Mouse (Mus musculus) Patski (cell line): ENCODE measurements at regions not wholly inside any gene's neighbourhood (a gene's known extent, or its start where the extent isn't known, plus 50 kb on each side); places are given as distances from the start of the nearest gene placed in this dataset.

Source experiments
- ATAC-seq: fragments of 100-300 bp; one replicate; pipeline ENCODE4 v1.8.0; 2021
- CTCF ChIA-PET: fragments of 350-600 bp; sonication (Branson Sonifier 250); formaldehyde crosslinking; loops from one replicate; lab custom pipeline; 2022; ENCODE audit warnings: inconsistent platforms; lab: Charles Lee
- POLR2A ChIA-PET: fragments of 350-600 bp; sonication (Branson Sonifier 250); formaldehyde crosslinking; loops from one replicate; lab custom pipeline; 2022; ENCODE audit warnings: antibody characterized with exemption, inconsistent platforms; lab: Charles Lee
- DNase-seq: peaks from one replicate; pipeline ENCODE4 v3.0.0-alpha.2; 2011; ENCODE audit warnings: low read depth, low spot score
- H3K27me3 ChIP-seq: fragments of 371-371 bp; one replicate; pipeline ENCODE4 v1.5.1; 2021
- CTCF ChIP-seq: fragments of 100-300 bp; IDR thresholded peaks from one replicate; pipeline ENCODE4 v1.5.1; 2021
- in situ Hi-C: fragments of 300-500 bp; cut with MboI; formaldehyde crosslinking; loops from 3 replicates; pipeline ENCODE4 v1.11.1; 2018; ENCODE audit warnings: low pct_unique_long_range_greater_than_20kb, mixed read lengths

- ChIA-PET CTCF (no interaction called here), POLR2A (no interaction called here)
- TF ChIP-seq CTCF: no peak
- ATAC-seq: no peak
- in situ Hi-C loops: no loop called here
- no peaks in the 10 kb centered on the region for H3K27me3 ChIP-seq
- DNase-seq: no peak
These were observed 751.2 kb upstream of the Fbxo33 start for GRCm38 (mm10) chr12:59970775-59971174.

DNA sequence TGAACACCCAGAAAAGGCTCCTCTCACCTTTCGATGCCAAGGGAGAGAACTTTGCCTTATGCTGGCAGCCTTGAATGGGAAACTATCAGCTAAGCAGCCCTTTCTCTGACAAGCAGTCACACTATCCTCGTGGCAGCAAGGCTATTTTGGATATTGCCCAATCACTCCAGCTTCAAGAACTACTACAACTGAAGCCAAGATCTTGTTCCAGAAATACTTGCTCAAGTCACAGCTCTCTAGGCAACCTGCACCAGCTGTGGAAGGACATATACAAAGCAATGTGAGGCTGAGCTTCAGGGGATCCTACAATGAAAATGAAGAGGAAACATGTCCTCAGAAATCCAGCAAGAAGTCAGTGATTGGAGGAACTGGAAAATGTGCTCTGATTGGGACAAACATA, 750.4 kb upstream of the Fbxo33 start:
- POLR2A ChIA-PET: no interaction called here
- no peak for TF ChIP-seq CTCF
- ATAC-seq (no peak), DNase-seq (no peak)
- in situ Hi-C loops: no loop called here
- H3K27me3 ChIP-seq: no peaks in the 10 kb centered on the region
- CTCF ChIA-PET: no interaction called here

DNA sequence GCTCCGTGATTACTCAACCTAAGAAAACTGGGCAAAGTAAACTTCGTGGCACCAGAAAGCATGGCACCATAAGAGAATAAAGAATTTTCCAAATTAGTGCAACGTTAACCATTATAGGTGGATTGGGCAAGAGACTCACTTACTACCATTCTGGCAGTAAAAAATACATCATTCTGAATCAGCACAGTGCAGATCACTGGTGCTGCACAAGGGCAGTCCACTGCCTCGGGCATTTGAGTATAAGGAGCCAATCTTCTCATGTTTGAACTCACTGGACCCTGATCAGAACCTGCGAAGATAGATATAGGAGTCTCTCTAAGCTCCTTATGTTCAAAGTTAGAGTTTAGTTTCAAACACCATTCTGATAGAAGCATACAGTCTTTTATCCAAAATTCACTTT, 747.7 kb upstream of the Fbxo33 start:
- H3K27me3 ChIP-seq: no peaks in the 10 kb centered on the region
- ChIA-PET POLR2A (no interaction called here), CTCF (no interaction called here)
- in situ Hi-C loops: no loop called here
- ATAC-seq (peak; percentile 98), DNase-seq (peak; percentile 28)
- no peak for TF ChIP-seq CTCF

DNA sequence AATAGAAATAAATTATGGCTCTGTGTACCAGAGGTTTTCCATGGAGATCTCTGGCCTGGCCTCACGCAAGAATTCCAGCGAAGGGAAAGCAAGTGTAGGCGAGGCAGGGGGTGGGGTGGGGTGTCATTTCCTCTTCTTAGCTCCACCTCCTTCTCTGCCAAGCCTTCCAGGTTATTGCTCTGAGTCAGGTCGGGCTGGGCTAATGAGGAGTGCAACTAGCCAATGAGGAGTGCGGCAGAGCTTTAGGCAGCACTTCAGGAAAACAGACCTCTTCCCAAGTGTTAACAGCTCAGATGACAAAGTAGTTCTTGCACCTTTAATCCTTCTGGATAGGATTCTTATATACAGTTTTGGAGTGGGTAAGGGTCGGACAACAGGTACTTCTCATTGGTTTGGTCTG, 741.6 kb upstream of the Fbxo33 start:
- CTCF ChIA-PET: interaction anchor here (1.4 kb wide), 1 partner anchor 29 kb away, joined by 3 read pairs; no protein-coding TSS in a partner anchor
- ATAC-seq (no peak), DNase-seq (no peak)
- POLR2A ChIA-PET: no interaction called here
- no peaks in the 10 kb centered on the region for H3K27me3 ChIP-seq
- TF ChIP-seq CTCF: no peak
- in situ Hi-C loops: no loop called here

GRCm38 (mm10) chr12:59932471-59932870, 712.9 kb upstream of the Fbxo33 start:
- H3K27me3 ChIP-seq: no peaks in the 10 kb centered on the region
- ChIA-PET POLR2A (no interaction called here), CTCF (interaction anchor here (1.1 kb wide), 1 partner anchor 29 kb away, joined by 3 read pairs; no protein-coding TSS in a partner anchor)
- in situ Hi-C loops: no loop called here
- TF ChIP-seq CTCF: no peak
- DNase-seq (no peak), ATAC-seq (no peak)

GRCm38 (mm10) chr12:59925071-59925470, 705.5 kb upstream of the Fbxo33 start:
- CTCF ChIA-PET: interaction anchor here (1.3 kb wide), 1 partner anchor 13 kb away, joined by 6 read pairs; no protein-coding TSS in a partner anchor
- POLR2A ChIA-PET: no interaction called here
- H3K27me3 ChIP-seq: no peaks in the 10 kb centered on the region
- in situ Hi-C loops: no loop called here
- DNase-seq (no peak), ATAC-seq (no peak)
- no peak for TF ChIP-seq CTCF

DNA sequence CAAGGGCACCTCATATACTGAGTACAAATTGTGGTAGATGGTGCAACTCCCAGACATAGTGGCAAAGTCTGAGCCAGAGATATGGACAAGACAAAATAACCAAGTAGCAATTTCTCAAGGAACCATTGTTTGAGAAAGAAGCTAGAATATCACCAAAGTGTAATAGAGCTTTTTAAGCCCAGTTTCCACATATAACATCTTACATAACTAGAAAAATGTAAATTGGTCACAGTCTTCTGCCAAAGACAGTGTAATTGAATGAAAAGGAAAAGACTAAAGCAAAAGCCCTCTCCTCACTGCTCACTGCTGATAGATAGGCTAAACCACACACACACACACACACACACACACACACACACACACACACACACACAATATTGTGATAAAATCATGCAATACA, 679.4 kb upstream of the Fbxo33 start:
- in situ Hi-C loops: no loop called here
- DNase-seq: no peak
- TF ChIP-seq CTCF: no peak
- CTCF ChIA-PET: no interaction called here
- no peaks in the 10 kb centered on the region for H3K27me3 ChIP-seq
- POLR2A ChIA-PET: interaction anchor here (0.6 kb wide), 1 partner anchor 14 kb away, joined by 3 read pairs; no protein-coding TSS in a partner anchor
- no peak for ATAC-seq

GRCm38 (mm10) chr12:59890973-59891372, 671.4 kb upstream of the Fbxo33 start:
- DNase-seq: no peak
- TF ChIP-seq CTCF: no peak
- no peaks in the 10 kb centered on the region for H3K27me3 ChIP-seq
- POLR2A ChIA-PET: no interaction called here
- CTCF ChIA-PET: no interaction called here
- in situ Hi-C loops: no loop called here
- ATAC-seq: no peak
